In the genomic region with DNA sequence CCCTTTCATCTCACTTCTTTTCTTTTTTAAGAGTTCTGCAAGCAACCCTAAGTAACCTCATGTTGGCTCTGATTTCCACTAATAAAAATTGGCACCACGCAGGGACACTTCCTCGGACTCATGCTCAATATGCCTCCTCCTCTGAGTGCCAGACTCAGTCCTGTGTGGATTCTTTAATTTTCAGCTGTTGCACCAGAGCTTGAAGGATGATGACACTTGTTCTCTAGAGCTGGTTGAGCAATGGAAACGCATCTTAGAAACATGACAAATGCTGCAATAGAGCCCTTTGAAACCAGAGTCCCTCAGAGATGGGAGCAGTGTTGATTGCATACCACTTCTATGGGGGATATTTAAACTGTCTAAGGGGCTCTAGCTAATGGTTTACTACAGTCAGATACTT, we compare ENCODE assay signal across 9 mouse cellular contexts.
DNase-seq lines count a peak whose midpoint lies in the region.
"Had no signal": no experiment of that assay in that cellular context is flagged by ENCODE, and none has a peak within 500 bp of the region (broad histone marks: within the 10 kb centered on the region; RNA-seq: fewer than 3 reads in every experiment).

No protein-coding gene starts in this region.

- intact Hi-C loops in heart, postnatal 14 days (cut with DNase I): no loop called here

- DNase-seq in heart, adult 9 months (ENCODE audit: low spot score in 2 of 2): peak; percentile 10 to 11
- no peak for DNase-seq in heart, postnatal 14 days
- DNase-seq in adrenal gland, postnatal 14 days: peak; percentile 51
- peak; percentile 27 for DNase-seq in lung, postnatal 10 days
- DNase-seq in skeletal muscle tissue, adult 2 months (ENCODE audit: low read depth, low spot score): peak; percentile 45
- DNase-seq in cerebellum, adult 11-12 months: no peak
- DNase-seq in right cerebral cortex, postnatal 14 days: no peak
- DNase-seq: cerebellum, postnatal 36 days; thymus, adult 2 months had no signal

Comparison
In these comparisons a context has a peak if more than half of its experiments do, and no peak if none do; other contexts are left out.
1. DNase-seq: peak in heart, adult 9 months (2 of 2), adrenal gland, postnatal 14 days (single experiment), lung, postnatal 10 days (single experiment) and skeletal muscle tissue, adult 2 months (single experiment); none in heart, postnatal 14 days (0 of 2), cerebellum, adult 11-12 months (single experiment) and right cerebral cortex, postnatal 14 days (single experiment).